Mouse (Mus musculus): ENCODE results near the gene Npepps.
"Not testable (repeated sequence)": the region's sequence is repeated elsewhere in the genome, so short reads cannot be mapped to it uniquely, and the experiment has no call there.

The Npepps gene

GRCm38 (mm10) chr11:97292731-97293130, 12.3 kb upstream of the Npepps start:
- no peak for DNase-seq (ENCODE audit: inconsistent ontology term)

GRCm38 (mm10) chr11:97289276-97290230, 9.1 kb upstream of the Npepps start:
- DNase-seq (ENCODE audit: inconsistent ontology term): peak; percentile 69

GRCm38 (mm10) chr11:97287643-97288042, 7.2 kb upstream of the Npepps start:
- DNase-seq (ENCODE audit: inconsistent ontology term): no peak

DNA sequence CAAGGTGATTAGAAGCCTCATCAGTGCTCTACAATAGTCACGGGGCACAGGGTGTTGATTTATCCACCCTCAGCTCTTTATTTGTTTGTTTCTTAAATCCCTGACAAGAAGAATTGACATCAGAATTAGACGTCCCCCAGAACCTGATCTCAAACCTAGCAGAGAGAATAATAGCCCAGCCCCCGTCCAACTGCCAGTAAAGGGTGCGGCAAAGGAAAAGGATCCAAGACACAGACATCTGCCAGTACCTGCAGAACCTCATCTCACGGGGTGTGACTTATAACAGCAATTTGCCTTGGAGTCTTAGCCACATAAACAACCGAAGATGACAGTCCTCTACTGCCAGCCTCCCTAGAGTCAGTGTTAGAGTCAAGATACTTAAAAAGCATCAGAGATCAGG, 6.5 kb upstream of the Npepps start:
- DNase-seq (ENCODE audit: inconsistent ontology term): no peak

GRCm38 (mm10) chr11:97285852-97286775, 5.7 kb upstream of the Npepps start:
- peak; percentile 50 for DNase-seq (ENCODE audit: inconsistent ontology term)

- no peak for DNase-seq (ENCODE audit: inconsistent ontology term)
Measured at GRCm38 (mm10) chr11:97284854-97285253, 4.4 kb upstream of the Npepps start.

DNA sequence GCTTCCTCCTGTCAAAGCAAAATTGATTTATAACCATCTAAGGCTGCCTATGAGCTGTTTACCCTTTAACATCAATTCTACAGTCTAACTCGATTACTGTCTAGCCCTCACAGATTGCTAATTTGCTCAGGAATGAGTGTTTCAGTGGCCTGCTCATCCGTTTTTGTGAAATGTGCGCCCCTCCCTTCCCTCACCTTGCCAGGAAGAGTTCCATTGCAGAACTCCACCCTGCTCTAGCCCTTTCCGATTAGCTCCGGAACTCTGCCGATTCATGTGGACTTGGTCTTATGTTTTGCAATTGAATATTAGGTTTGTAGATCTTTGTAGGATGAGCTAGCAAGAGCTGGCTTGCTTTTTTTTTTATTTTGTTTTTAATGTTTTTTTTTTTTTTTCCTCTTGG, 1.7 kb upstream of the Npepps start:
- no peak for DNase-seq (ENCODE audit: inconsistent ontology term)

DNA sequence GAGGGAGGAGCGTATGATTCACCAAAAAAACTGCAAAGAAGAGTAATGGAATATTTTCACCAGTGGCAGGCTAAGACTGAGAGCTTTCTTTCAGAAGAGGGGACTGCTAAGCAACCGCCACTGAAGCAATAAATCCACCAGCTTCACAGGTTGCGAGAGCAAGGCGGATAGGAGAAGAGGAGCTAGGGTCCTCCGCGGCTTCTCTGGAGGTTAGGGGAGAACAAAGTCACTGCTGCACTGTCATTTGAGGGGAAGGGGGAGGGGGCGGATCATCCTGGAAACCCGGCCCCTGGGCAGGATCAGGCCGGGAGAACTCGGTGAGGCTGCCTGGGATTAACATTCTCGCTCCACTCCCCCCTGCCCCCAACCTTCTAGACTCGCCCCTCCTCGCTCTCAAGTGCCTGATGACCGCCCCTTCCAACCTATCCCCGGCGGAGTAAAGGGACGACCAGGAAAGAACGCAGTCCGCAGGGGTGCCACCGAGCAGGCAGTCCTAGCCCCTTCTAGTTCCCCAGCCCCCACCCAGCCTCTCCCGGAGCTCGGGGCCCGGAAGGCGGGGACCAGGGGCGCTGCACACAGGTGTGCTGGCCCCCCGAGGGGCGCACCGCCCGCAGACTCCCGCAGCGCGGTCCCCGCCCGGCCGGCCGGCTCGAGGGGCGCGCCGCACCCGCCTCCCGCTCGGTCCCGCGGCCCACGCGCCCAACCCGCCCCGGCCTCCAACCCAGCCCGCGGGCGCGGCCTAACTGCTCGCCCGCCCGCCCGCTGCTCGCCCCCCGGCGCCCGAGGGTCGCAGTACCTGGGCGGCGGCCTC, 828 bp downstream of the Npepps start:
- peak; percentile 94 for DNase-seq (ENCODE audit: inconsistent ontology term)

DNA sequence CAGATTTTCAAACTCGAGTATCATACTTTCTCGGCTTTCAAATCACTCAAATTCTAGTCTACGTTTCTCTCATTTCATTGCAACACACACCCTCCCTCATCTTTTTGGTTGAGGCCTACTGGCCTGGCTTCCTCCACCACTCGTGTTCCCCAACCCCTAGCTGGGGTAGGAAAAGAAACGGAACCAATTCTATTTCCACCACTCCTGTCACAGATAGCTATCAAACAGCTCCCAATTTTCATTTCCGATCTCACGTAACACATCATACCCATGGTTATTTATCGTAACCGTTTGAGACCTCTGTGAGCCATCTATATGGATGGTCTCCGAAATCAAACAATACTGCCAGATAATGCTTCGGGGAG, 1.4 kb downstream of the Npepps start:
- no peak for DNase-seq (ENCODE audit: inconsistent ontology term)

- DNase-seq (ENCODE audit: inconsistent ontology term): no peak
Measured at GRCm38 (mm10) chr11:97278456-97278855, 2.0 kb downstream of the Npepps start.

DNA sequence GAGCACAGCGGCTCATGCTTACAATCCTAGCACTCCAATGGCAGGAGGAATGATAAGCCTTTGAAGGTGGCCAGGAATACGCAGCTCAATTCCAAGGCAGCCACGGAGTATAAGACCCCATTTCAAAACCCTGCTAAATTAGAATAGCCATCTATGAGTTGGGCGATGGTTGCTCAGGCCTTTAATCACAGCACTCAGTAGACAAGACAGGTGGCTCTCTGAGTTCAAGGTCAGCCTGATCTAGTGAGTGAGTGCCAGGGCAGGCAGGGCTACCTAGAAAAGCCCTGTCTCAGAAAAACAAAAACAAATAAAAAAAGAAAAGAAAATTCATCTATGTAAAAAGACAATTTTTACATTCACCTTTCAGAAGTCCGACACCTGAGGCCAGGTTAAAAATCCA, 3.3 kb downstream of the Npepps start:
- DNase-seq (ENCODE audit: inconsistent ontology term): no peak

- DNase-seq (ENCODE audit: inconsistent ontology term): no peak
Measured at GRCm38 (mm10) chr11:97276019-97276418, 4.4 kb downstream of the Npepps start.

- no peak for DNase-seq (ENCODE audit: inconsistent ontology term)
Measured at GRCm38 (mm10) chr11:97275349-97275748, 5.1 kb downstream of the Npepps start.

DNA sequence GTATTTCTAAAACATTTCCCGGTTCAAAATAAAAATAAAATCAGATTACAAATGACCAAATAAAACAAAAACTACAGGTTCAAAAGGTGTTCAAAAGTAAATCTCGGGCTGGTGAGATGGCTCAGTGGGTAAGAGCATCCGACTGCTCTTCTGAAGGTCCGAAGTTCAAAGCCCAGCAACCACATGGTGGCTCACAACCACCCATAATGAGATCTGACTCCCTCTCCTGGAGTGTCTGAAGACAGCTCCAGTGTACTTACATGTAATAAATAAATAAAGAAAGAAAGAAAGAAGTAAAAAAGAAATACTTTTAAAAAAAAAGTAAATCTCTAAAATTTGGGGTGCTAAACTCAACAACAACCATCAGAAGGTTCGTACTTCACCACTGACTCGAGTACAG, 5.5 kb downstream of the Npepps start:
- not testable (repeated sequence) for DNase-seq (ENCODE audit: inconsistent ontology term)

- DNase-seq (ENCODE audit: inconsistent ontology term): no peak
Measured at GRCm38 (mm10) chr11:97273613-97274012, 6.8 kb downstream of the Npepps start.

GRCm38 (mm10) chr11:97272835-97273234, 7.6 kb downstream of the Npepps start:
- DNase-seq (ENCODE audit: inconsistent ontology term): no peak

DNA sequence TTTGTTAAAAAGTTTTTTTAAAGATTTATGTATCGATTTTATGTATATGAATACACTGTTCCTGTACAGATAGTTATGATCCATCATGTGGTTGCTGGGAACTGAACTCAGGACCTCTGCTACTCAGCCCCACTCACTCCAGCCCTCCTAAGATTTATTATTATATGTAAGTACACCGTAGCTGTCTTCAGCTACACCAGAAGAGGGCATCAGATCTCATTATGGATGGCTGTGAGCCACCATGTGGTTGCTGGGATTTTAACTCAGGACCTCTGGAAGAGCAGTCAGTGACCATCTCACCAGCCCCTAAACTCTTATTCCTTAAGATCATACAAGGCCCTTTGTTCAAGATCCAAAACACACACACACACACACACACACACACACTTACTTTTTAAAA, 10.4 kb downstream of the Npepps start:
- DNase-seq (ENCODE audit: inconsistent ontology term): not testable (repeated sequence)

DNA sequence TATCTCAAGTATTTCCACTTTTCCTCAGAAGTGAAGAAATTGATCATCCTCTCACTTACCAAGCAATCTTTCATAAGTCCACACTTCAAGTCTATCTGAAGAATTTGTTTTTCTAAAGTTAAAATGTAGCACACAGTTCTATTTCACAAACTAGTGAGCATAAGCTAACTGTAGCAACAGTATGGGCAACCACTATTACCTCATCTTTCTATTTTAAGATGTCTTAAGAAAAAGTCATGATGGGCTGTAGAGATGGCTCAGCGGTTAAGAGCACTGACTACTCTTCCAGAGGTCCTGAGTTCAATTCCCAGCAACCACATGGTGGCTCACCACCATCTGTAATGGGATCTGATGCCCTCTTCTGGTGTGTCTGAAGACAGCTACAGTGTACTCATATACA, 13.9 kb downstream of the Npepps start:
- DNase-seq (ENCODE audit: inconsistent ontology term): not testable (repeated sequence)

- not testable (repeated sequence) for DNase-seq (ENCODE audit: inconsistent ontology term)
Measured at GRCm38 (mm10) chr11:97249649-97250048, 30.8 kb downstream of the Npepps start.

- DNase-seq (ENCODE audit: inconsistent ontology term): no peak
Measured at GRCm38 (mm10) chr11:97246510-97247159, 33.8 kb downstream of the Npepps start.

DNA sequence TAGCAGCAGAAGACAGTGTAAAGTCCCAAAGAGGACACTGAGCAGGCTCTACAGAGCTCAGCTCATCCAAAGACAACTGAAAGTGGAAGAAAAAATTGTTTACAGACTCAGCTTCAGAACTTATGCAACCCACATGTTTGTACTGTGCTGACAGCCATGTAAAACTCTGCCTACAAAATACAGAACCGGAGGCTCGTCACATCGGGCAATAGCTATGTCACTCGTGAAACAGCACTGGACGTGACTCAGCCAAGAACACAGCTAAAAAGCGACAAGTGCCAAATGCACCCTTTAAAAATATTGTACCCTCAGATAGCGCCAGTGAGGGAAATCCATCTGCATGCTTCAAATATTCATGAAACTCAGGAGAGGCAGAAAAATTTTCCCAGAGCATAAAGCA, 39.1 kb downstream of the Npepps start:
- no peak for DNase-seq (ENCODE audit: inconsistent ontology term)
